Mouse (Mus musculus): ENCODE data around the gene Rnf123.

Gene Rnf123

DNA sequence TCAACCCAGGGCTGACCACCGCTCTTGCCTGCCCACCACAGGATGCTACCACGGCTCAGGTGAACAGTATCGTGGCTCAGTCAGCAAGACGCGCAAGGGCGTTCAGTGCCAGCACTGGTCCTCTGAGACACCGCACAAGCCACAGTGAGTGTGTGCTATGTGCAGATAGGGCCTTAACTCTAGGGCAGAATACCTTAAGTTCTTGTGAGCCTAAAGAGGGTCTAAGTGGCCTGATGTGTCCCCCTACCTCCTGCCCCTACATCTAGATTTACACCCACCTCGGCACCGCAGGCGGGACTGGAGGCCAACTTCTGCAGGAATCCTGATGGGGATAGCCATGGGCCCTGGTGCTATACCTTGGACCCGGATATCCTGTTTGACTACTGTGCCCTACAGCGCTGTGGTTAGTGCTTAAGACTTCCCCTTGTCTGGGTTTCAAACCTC, at the start of gene Rnf123:
Gene Rnf123, minus strand, starts transcription at position 359 of the 444 bp plus-strand sequence.
- no peak for DNase-seq

- DNase-seq: no peak
Observed at GRCm38 (mm10) chr9:108132373-108132772, 49.2 kb upstream of the Rnf123 start.

GRCm38 (mm10) chr9:108131502-108131901, 48.4 kb upstream of the Rnf123 start:
- DNase-seq: no peak

DNA sequence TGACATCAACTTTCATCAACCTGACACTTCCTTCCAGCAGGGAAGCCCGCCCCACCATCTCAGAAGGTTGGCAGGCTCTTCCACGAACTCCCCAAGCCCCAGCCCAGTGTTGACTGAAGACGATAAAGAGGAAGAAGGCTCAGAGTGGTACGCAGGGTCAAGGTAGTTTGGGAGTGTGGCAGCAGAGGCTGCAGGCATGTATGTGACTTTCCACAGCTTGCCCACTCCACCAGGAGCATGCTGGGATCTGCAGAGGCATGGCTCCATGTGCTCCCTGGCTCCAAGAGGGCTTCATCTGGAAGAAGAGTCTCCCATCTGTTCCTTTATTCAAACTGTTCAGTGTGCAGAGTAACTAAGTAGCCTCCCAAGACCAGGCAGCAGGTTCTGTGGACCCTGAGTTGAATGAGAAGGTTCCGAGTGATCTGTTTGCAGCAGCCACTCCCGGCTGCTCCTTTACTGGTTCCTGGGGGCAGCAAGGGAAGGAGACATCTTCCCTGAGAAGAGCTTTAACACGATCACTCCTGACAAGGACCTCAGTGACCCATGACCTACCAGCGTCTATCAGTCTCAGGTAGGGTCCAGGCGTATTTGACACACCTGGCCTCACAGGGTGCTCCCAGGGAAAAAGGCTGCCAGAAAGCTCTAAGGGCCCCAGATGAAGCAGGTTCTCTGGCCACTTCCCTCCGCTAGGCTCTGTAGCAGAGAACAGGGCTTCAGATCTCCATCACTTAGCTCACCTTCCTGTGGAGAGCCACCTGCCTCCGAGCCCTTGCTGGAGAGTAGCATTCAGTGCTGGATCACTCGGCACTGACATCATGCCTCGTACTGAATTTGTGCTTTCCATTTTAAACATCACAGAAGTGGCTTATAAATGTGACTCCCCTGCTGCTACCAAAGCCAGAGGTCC, 46.1 kb upstream of the Rnf123 start:
- DNase-seq: peak; percentile 77

GRCm38 (mm10) chr9:108128248-108128647, 45.1 kb upstream of the Rnf123 start:
- peak; percentile 50 to 63 for DNase-seq

DNA sequence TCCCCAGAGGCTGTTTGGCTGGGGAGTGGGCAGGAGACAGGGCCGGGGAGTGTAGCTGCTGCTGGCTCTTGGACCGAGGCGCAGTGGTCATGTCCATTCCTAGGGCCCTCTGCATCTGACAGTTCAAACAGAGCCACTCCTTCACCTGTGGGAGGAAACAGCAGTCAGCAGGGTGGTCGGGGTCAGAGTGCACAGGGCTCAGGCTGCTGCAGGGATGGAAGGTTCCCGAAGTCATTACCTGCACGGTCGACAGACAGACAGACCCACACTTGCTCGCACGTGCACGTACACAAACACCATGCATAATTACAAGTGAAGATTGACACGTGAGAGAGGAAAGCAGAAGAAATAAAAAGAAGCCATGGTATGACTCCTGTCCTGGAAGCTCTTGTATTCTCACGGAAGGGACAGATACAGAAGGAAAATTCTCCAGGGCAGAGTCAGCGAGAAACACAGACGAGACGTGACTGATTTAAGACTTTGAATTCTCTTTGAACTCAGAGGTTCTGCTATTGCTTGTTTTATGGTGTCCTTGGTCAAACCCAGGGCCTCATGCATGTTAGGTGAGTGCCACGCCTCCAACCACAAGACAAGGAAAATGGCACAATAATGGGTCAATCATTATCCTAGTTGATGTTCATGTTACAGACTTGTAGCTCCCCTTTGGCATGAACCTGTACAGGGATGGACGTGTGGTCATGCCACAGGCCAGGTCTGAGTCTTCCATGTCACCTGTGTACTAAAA, 43.5 kb upstream of the Rnf123 start:
- DNase-seq: no peak

- DNase-seq: peak in 1 of 2 experiments; percentile 54
Observed at GRCm38 (mm10) chr9:108125731-108126130, 42.6 kb upstream of the Rnf123 start.

GRCm38 (mm10) chr9:108123916-108124315, 40.8 kb upstream of the Rnf123 start:
- no peak for DNase-seq

- DNase-seq: peak in 1 of 2 experiments; percentile 47
Observed at GRCm38 (mm10) chr9:108121170-108121969, 38.2 kb upstream of the Rnf123 start.

DNA sequence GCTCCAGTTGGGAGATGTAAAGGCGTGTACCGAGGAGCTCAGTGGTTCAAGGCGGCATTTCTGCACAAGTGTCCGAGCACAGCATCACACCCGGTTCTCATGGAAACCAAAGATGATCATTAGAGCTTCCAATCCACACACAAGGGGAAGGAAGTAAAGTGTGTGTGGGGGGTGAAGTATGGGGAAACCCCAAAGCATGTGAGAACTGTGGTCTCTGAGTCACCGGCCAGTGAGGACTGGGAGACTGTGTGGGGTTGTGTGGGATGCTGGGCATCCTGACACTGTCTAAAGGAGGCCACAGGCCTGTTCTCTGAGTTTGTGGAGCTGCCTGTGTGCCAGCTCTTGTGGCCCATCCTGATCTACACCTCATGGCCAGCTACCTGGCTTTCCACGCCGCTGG, 37.5 kb upstream of the Rnf123 start:
- no peak for DNase-seq

GRCm38 (mm10) chr9:108119891-108120411, 36.8 kb upstream of the Rnf123 start:
- peak; percentile 62 to 68 for DNase-seq

DNA sequence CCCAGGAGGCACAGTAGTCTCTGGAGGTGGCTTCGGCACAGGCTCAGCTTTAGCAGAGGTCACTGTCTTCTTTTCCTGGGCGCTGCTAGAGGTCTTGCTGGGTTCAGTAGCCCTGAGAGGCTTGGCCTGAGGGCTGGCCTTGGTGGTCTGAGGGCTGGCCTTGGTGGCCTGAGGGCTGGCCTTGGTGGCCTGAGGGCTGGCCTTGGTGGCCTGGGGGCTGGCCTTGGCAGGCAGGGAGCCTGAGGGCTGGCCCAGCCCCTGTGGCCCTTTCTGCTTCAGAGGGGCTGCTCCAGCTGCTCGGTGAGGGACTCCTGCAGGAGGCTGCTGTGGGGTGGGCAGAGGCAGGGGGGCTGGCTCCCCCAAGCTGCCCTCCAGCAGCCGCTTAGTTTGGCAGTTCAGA, 34.0 kb upstream of the Rnf123 start:
- DNase-seq: peak in 1 of 2 experiments; percentile 16

GRCm38 (mm10) chr9:108115290-108116077, 32.3 kb upstream of the Rnf123 start:
- peak; percentile 60 to 62 for DNase-seq

DNA sequence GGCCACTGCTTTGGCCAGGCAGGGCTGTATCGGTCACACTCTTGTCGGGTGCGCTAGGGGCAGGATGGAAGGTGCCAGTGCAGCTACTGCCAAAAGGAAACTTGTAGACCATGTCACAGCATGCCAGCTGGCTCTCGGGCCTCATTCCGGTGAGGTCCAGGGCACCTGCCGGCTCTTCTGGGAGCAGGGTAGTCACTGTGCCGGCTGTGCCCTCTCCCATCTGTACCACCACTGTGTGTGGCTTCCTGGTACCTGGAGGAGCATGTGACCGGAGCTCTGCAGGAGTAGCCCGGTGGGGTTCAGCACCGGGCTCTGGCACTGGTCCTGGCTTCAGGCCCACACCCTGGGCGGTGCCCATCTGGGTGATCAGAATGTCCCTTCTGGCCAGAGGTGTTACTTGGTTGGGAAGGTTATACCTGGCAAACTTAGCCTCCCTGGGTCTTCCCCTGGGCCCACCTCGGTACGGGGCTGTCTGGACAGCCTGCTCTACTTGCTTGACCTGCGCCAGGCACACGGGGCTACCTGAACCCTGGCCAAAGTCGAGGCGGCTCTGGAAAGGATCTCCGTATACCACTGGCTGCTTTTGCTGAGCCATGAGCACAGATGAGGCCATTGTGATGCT, 29.7 kb upstream of the Rnf123 start:
- DNase-seq: peak; percentile 83 to 85

DNA sequence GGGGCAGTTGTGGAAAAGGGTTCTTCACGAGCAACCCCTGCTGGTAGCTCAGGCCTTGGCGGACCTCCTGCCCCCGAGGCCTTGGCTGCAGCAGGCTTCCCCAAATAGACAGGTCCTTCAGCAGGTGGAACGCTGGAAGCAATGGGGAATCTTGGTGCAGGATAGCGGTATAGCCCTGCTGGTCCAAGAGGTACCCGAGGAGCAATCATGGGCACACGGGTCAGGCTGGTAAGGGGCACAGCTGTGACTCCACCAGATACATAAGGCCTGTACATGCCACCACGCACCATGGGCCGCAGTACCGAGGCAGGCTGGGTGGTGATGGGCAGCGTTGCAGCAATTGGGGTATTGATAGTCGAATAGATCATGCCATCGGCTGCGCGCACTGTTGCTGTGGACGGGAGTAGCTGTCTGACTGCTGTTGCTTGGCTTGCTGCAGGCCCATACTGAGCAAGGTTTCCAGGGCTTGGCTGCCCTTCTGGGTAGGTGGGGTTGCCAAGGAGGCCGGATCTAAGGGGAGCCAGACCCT, 28.5 kb upstream of the Rnf123 start:
- DNase-seq: peak; percentile 60 to 64

GRCm38 (mm10) chr9:108111101-108111592, 28.0 kb upstream of the Rnf123 start:
- peak in 1 of 2 experiments; percentile 59 for DNase-seq

- no peak for DNase-seq
Observed at GRCm38 (mm10) chr9:108110160-108110559, 27.0 kb upstream of the Rnf123 start.

- DNase-seq: peak in 1 of 2 experiments; percentile 48
Observed at GRCm38 (mm10) chr9:108107867-108108266, 24.7 kb upstream of the Rnf123 start.

DNA sequence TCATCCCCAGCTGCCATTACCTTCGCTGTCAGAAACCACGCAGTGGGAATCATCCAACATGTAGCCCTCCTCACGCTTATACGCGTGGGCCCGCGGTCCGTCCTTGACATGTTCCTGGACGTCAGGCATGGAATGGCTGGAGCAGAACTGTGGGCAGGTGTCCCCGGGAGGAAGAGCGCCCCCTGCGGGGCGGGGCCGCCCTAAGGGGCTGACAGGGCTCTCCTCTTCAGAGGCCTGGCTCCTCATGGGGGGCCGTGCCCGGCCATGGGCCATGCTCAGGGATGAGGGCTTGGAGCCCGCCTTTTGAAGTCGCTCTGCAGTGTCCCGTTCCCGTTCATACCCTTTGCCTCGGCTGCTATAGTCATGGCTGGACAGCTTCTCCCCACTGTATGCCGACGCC, 22.9 kb upstream of the Rnf123 start:
- DNase-seq: peak; percentile 45 to 60

DNA sequence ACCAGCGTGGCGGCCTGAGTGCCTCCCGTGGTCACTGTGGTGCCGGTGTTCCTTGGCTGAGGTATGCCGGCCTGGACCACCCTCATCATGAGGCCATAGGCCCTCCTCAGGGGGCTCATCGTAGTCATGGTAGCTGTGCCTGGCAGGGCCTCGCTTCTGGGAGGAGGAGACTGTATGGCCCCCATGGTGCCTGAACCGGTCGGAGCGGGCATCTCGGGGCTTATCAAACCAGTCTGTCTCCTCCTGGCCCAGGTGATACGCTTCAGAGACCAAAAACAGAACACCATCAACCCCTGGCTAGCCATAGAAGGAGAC, 22.4 kb upstream of the Rnf123 start:
- DNase-seq: no peak
